Mouse (Mus musculus) heart, adult 2 months (tissue): ENCODE data around the gene Tas1r2. TPM values are rescaled to one million over a fixed set of nuclear protein-coding genes. Genes with fewer than 3 reads are reported as not detected.
A peak's percentile ranks its signal among the peaks of the same experiment; 100 is the strongest.

Experiments
- DNase-seq, 2 experiments: peaks; one replicate each; pipeline ENCODE4 v3.0.0; 2021
- H3K27ac ChIP-seq: fragments of 200-600 bp; 2 replicates; pipeline ENCODE4 v1.8.1; 2022
- H3K27me3 ChIP-seq: fragments of 200-500 bp; 2 replicates; pipeline ENCODE4 v1.6.1; 2012; ENCODE audit warnings: mild to moderate bottlenecking, low read length, inconsistent platforms, mixed read lengths; ENCODE audit not compliant: control insufficient read depth, insufficient read depth
- H3K36me3 ChIP-seq: fragments of 200-500 bp; 2 replicates; pipeline ENCODE4 v1.6.1; 2012; ENCODE audit warnings: low read length, inconsistent platforms; ENCODE audit not compliant: control insufficient read depth, insufficient read depth
- H3K4me1 ChIP-seq: fragments of 200-500 bp; 2 replicates; pipeline ENCODE4 v1.6.1; 2011; ENCODE audit warnings: low read length; ENCODE audit not compliant: control insufficient read depth, insufficient read depth
- H3K4me3 ChIP-seq: fragments of 200-600 bp; 2 replicates; pipeline ENCODE4 v1.8.1; 2022
- H3K79me2 ChIP-seq: fragments of 200-500 bp; replicated peaks from 2 replicates; pipeline ENCODE4 v1.6.1; 2012; ENCODE audit warnings: mild to moderate bottlenecking, inconsistent platforms, low read length, moderate library complexity, mixed read lengths; ENCODE audit not compliant: control insufficient read depth, insufficient read depth
- H3K9ac ChIP-seq: fragments of 200-500 bp; 2 replicates; pipeline ENCODE4 v1.6.1; 2012; ENCODE audit warnings: low read depth, mild to moderate bottlenecking, control low read depth, inconsistent platforms, low read length, mixed read lengths
- CTCF ChIP-seq: fragments of 200-600 bp; IDR thresholded peaks from 2 replicates; pipeline ENCODE4 v1.8.1; 2022; ENCODE audit warnings: antibody characterized with exemption, mild to moderate bottlenecking, moderate library complexity
- EP300 ChIP-seq: fragments of 200-500 bp; IDR thresholded peaks from 2 replicates; pipeline ENCODE4 v1.6.1; 2011; ENCODE audit warnings: low read depth, low read length, control low read depth; ENCODE audit not compliant: insufficient read depth
- POLR2A ChIP-seq: fragments of 200-500 bp; IDR thresholded peaks from 2 replicates; pipeline ENCODE4 v1.6.1; 2011; ENCODE audit warnings: mild to moderate bottlenecking, low read depth, low read length, control low read depth; ENCODE audit not compliant: insufficient read depth
- WGBS: fragments of 180-500 bp; shearing (Covaris S2); methylation state at CpG from one replicate; pipeline ENCODE4 v1.1.7; 2018; 5-methylcytosine and 5-hydroxymethylcytosine counted together
- intact Hi-C: fragments of 180-260 bp; cut with DNase I; formaldehyde crosslinking; loops from one replicate; pipeline ENCODE4 v1.15.1; 2025
- polyA plus RNA-seq: library from polyadenylated mRNA; depleted of rRNA; stranded (reverse); fragments of >200 nt; gene quantifications from 2 replicates; pipeline ENCODE4 v1.2.3, GENCODE M21; 2012
- total RNA-seq, 2 experiments: library from RNA; stranded (reverse); gene quantifications; 2 replicates each; pipeline ENCODE4 v1.2.3; 2021

Tas1r2 gene
- total and polyA plus RNA-seq, 3 experiments: not detected

DNA sequence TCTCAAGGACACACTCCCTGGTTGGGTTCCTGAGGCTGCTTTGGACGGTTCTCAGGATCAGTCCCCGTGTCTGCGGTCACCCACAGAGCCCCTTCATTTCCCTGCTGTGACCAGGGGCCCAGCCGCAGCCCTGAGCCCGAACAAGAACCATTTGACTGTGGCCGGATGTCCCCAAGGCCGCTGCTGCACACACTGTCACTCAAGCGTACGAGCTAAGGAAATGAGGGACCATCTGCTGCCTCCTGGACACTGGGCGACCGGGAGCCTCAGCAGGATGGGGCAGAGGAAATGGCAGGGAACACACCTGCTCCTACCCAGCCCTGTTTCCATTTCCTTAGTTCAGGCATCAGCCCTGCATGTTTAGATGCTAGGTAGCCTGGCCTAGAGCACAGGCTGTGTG, 2.4 kb upstream of the Tas1r2 start:
- Histone ChIP-seq H3K27ac (no peak overlapping the region), H3K9ac (no peak overlapping the region), H3K4me1 (no peaks in the 10 kb centered on the region), H3K36me3 (no peaks in the 10 kb centered on the region), H3K27me3 (no peaks in the 10 kb centered on the region), H3K79me2 (no peaks in the 10 kb centered on the region), H3K4me3 (no peak overlapping the region)
- TF ChIP-seq CTCF: no peak
- TF ChIP-seq POLR2A: no peak
- no peak for TF ChIP-seq EP300
- WGBS: 57% methylated on average over 11 of the region's 11 CpGs
- intact Hi-C loops: no loop called here
- no peak for DNase-seq

DNA sequence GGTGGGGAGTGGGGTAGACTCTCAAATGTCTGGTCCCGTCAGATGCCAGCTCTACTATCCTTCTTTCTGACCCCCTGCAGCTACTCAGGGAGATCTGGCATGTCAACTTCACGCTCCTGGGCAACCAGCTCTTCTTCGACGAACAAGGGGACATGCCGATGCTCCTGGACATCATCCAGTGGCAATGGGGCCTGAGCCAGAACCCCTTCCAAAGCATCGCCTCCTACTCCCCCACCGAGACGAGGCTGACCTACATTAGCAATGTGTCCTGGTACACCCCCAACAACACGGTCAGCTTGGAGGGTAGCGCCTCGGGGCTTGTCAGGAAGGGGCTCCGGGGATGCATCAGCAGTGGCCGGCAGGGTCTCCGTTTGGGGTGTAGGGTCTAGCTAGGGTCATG, 8.6 kb downstream of the Tas1r2 start:
- TF ChIP-seq POLR2A (no peak), EP300 (no peak), CTCF (no peak)
- no peak for DNase-seq
- Histone ChIP-seq H3K79me2 (no peaks in the 10 kb centered on the region), H3K4me1 (no peaks in the 10 kb centered on the region), H3K27me3 (no peaks in the 10 kb centered on the region), H3K27ac (no peak overlapping the region), H3K4me3 (no peak overlapping the region), H3K9ac (no peak overlapping the region), H3K36me3 (no peaks in the 10 kb centered on the region)
- WGBS: 75% methylated on average over 14 of the region's 14 CpGs
- intact Hi-C loops: no loop called here

DNA sequence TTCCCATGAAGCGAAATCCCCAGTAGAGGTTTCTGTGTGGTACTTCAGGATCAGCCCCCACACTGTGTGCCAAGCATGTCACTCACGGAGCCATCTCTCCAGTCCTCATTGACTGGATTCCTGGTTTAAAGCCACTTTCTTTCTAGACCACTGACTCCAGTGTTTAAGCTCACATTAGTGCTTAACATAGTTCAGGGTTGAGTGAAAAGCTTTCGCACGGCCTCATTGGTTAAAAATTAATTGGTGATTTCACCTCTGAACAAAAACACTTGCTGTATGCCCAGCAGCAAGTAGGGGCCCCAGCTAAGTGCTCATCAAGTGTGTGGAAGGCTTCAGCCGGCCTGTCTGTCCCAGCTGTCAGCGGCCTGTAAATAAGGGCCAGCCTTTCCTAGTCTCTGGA, 14.3 kb downstream of the Tas1r2 start:
- Histone ChIP-seq H3K27me3 (no peaks in the 10 kb centered on the region), H3K4me3 (no peak overlapping the region), H3K4me1 (no peaks in the 10 kb centered on the region), H3K79me2 (no peaks in the 10 kb centered on the region), H3K27ac (no peak overlapping the region), H3K9ac (no peak overlapping the region), H3K36me3 (no peaks in the 10 kb centered on the region)
- 80% methylated on average over 6 of the region's 6 CpGs for WGBS
- TF ChIP-seq CTCF: no peak
- TF ChIP-seq EP300: no peak
- TF ChIP-seq POLR2A: no peak
- intact Hi-C loops: no loop called here
- no peak for DNase-seq

DNA sequence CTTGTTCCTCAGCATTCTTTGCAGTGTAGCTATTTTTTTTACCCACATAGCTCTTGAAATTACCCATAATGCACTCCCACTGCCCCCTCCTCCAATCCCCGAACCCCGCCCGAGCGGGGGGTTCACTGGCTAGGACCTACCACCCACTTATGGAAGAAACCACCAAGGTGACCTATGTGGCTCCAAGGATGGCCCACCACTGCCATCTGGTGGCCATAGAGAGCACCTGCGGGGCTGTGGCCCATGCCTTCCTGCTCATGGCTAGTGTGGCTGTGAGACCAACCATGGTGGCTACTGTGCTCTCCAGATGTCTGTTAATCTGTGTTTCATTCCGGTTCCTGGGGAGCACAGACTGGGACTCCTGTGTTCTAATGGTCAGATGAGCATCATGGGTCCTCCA, 16.5 kb downstream of the Tas1r2 start:
- Histone ChIP-seq H3K27me3 (no peaks in the 10 kb centered on the region), H3K36me3 (no peaks in the 10 kb centered on the region), H3K9ac (no peak overlapping the region), H3K27ac (no peak overlapping the region), H3K79me2 (no peaks in the 10 kb centered on the region), H3K4me1 (no peaks in the 10 kb centered on the region), H3K4me3 (no peak overlapping the region)
- 21% methylated on average over 6 of the region's 6 CpGs for WGBS
- intact Hi-C loops: no loop called here
- TF ChIP-seq EP300 (no peak), POLR2A (no peak), CTCF (peak; percentile 94)
- DNase-seq: peak; percentile 35 to 65

DNA sequence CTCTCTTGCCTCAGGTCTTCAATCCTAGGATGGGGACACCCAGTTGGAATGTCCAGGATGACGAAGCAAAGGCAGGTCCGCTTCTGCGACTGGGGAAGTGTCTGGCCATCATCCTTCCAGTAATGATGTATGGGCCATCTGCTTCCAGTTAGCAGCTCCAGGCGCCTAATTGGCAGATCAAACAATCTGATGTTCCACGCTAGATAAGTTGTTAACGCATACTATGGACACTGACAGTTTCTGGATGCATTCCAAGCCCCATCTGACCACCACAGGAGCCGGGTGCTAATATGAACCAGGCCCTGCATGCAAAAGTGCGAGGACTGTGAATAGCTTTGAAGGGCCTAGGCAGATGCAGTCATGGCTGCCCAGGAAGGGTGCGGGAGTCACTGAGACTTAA, 22.4 kb downstream of the Tas1r2 start:
- WGBS: 44% methylated on average over 9 of the region's 9 CpGs
- intact Hi-C loops: no loop called here
- no peak overlapping the region for H3K4me3 ChIP-seq
- no peaks in the 10 kb centered on the region for H3K27me3 ChIP-seq
- H3K4me1 ChIP-seq: no peaks in the 10 kb centered on the region
- no peaks in the 10 kb centered on the region for H3K79me2 ChIP-seq
- H3K9ac ChIP-seq: no peak overlapping the region
- H3K27ac ChIP-seq: no peak overlapping the region
- DNase-seq: no peak
- TF ChIP-seq CTCF: no peak
- no peak for TF ChIP-seq POLR2A
- H3K36me3 ChIP-seq: no peaks in the 10 kb centered on the region

DNA sequence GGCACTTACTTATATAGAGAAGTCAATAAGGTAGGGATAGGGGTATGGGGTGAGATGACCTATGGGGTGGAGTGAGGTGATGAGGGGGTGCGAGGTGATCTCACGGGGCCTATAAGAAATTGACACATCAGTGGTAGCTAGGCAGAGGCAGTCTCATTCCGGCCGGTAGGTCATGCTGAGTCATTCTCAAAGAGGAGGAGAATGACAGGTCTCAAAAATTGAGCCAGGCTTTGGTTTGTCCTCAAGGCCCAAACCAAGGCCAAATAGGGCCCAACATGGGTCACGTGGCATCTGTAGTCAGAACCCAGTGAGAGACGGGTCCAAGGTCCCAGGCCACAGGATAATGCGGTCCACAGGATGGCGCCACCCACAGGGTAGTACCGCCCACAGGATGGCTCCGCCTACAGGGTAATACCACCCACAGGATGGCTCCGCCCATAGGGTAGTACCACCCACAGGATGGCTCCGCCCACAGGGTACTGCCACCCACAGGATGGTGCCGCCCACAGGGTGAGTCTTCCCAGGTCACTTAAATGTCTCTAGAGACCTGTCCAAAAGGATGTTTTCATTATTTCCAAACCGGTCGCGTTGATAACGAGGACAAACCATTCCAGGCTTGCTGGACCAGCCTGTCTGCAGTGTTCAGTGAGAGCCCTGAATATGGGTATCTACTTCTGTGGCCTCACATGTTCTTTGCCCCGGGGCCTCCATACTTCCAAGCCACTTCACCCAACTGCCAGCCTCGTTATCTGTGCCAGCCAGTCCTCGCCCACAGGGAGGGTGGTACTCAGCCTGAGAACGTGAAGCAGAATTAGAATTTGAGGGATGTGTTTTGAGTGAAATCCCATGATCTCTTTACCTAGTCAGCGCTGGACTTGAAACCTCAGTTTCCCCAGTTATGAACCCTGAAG, 30.6 kb downstream of the Tas1r2 start:
- WGBS: 67% methylated on average over 22 of the region's 22 CpGs
- Histone ChIP-seq H3K27me3 (no peaks in the 10 kb centered on the region), H3K4me1 (no peaks in the 10 kb centered on the region), H3K9ac (no peak overlapping the region), H3K4me3 (no peak overlapping the region), H3K27ac (no peak overlapping the region), H3K79me2 (no peaks in the 10 kb centered on the region), H3K36me3 (no peaks in the 10 kb centered on the region)
- intact Hi-C loops: loop anchor here (1.0 kb wide), 1 partner anchor 174 kb away; no protein-coding TSS in a partner anchor
- TF ChIP-seq POLR2A (no peak), CTCF (no peak), EP300 (no peak)
- no peak for DNase-seq
